Mouse (Mus musculus): ENCODE results near the gene Dnajc24.

Dnajc24 gene

DNA sequence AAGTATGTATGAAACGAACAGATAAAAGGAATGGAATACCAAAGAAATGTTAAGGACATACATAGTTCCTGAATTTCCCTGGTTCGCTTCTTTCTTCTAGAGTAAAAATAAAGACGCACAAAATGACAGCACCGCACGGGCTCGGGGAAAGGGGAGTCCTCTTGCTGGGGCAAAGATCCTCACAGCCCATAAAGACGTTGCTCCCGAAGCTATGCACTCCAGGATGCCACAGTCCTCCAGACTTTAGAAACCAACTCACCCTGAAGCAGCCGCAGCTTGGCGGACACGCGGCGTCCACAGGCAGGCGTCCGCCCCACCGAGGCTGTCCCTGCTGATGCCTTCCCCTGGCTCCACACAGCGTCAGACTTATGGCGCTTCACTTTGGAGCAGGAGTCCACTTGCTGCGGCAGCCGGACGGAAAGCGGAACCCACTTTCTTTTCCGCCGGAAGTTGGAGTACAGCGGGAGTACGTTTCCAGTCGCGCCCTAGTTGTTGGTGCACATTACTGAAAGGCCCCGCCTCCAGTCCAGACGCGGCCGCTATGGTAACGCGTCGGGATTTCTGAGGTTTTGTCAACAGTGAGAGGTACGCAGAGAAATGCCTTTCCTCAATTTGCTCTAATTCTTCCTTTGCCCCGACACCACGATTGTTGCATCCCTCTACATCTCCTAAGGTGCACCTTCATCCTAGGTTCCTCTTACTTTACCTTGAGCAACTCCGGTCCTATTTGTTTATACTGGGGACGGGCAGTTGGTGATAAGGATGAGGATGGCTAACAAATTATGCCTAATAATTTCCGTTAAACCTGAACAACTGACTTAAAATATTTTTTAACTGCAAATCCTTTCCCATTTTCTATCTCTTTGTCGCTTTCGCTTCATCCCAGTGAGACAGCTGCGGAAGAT lies at the start of gene Dnajc24:
Gene Dnajc24 (minus strand): TSS at position 715 of the 905 bp plus-strand sequence.
- DNase-seq (ENCODE audit: extremely low spot score): peak; percentile 91

DNA sequence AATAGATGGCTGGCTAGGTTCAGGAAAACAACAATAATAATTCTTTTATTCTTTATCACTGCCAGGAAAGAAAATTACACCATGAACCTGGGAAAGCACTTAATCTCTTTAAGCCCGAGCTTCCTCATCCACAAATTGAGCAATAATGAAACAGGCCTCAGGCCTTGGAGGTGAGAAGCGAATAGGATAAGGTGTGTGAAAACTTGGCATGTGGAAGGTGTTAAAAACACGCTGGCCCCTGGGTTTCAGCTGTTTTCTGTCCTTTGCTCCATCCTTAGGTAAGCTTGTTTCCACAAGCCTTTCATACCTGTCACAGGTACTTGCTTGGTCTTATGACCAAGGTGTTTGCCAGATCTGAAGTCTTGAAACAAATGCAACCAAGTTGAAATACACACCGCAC lies 43.3 kb upstream of the Dnajc24 start:
- DNase-seq (ENCODE audit: extremely low spot score): no peak

DNA sequence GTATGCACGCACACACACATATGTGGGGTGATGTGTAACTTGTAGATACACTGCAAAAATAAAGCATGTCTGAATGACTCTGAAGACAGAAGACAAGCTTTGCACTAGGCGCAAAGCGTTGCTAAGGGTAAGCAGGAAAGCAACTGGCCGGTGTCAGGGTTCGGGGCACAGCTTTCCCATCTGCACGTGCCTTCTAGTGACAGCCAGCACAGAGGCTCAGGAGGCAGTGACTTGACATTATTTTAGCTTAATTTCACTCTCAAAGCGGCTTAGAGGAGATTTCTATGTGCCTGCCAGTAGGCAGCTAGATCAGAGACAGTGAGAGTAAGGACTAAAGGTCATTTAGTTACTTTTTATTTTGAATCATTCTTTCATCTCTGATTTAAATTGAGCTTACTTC lies 39.1 kb upstream of the Dnajc24 start:
- no peak for DNase-seq (ENCODE audit: extremely low spot score)

DNA sequence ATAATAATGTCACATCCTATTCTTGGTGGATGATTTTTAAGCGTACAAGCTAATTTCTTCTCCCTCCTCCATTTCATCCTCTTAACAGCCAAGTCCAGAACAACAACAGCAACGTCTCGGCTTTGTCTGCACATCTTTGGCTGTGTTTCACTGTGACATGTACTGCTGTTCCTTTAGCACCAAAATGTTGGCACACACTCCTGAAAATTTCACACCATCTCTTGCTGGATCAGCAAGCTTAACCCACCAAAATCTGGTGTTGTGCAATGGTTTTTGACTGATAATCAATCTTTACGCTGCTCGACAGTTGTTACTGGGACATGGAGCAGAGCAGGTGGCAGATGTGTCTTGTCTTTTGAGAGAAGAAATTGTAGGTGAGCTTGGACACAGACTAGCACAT lies 38.6 kb upstream of the Dnajc24 start:
- DNase-seq (ENCODE audit: extremely low spot score): no peak

DNA sequence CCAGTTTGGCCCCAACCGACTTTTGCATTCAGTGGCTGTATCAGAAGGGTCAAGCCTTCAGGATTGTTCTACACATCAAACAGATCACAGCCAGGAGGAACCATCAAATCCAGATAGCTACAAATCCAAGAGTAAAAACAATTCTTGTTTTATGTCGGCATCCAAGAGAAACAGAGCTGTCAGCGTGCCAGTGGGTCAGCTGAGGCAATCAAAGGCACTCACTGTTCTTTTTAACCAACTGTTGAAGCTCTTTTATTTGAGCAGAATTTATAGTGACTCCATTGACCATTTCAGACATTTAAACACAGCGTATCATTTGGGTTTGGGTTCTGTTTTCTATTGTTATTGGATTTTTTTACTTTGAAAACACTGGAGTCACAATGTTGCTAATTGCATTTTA lies 34.9 kb upstream of the Dnajc24 start:
- DNase-seq (ENCODE audit: extremely low spot score): no peak

DNA sequence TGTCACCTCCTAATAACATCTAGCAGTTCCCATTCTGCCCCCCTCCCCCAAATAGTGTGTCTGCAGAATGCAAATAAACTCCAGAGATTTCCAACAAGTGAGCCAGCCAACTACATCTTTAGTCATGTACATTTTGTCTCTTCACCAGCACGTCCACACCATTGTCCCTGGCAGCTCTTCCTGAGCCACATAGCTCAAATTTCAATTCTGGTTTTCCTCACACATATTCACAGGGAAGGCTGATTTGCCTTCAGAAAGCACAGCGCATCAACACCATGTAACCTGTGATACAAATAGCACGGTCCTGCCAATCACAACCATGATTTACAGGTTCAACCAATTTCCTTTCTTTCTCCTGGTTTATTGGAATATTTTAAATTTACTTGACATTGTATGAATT lies 21.5 kb upstream of the Dnajc24 start:
- DNase-seq (ENCODE audit: extremely low spot score): no peak

DNA sequence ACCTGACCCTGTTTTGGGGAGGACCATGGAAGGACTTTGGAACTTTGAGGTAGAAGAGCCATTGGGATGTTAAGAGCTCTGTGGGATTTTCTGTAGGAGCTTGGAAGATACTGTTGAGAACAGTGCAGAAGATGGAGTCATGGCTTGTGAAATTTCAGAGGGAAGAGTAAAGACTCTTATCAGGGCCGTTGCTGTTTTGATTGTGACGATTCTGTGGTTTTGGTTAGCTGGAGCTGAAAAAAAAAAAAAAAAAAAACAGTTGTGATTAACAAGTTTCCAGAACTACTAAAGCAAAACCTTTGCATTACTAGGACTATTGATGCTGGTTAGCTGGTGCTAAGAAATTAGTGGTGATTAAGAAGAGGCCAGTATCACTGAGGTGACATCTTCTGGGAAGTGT lies 5.1 kb upstream of the Dnajc24 start:
- no peak for DNase-seq (ENCODE audit: extremely low spot score)

DNA sequence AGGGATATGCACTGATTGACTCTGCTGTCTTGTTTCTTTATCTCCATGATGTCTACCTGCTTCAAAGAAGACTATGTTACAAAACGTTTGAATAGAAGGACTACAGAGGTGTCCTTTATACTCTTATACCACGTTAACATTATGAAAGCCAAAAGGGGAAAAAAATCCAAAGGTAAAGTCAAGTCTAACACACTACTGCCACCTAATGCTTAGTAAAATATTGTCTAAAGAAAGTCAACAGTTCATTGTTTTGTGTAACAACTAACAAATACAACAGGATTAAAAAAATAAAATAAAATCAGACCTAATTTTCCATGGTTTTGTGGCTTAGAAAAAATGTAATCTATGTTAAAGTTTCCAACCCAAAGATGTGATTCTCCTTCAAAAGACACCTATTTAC lies 15.3 kb downstream of the Dnajc24 start:
- no peak for DNase-seq (ENCODE audit: extremely low spot score)

DNA sequence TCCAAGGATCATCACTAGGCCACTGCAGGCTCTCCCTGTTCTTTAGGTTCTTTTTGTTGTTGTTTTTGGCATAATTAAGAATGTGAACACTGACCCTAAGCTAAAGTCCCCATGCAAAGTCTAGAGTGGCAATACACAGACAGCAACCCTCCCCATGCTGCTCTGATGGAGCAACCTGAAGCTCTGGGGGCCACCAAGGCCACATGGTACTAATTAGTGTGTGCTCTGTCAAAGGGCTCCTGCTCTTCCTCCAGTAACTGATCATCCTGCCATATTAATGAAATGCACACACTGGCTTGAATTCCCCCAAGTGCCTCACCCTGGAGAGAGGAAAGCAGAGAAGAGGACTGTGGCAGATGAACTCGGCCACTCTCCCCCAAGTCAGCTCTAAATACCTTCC lies 16.2 kb downstream of the Dnajc24 start:
- peak; percentile 29 for DNase-seq (ENCODE audit: extremely low spot score)

DNA sequence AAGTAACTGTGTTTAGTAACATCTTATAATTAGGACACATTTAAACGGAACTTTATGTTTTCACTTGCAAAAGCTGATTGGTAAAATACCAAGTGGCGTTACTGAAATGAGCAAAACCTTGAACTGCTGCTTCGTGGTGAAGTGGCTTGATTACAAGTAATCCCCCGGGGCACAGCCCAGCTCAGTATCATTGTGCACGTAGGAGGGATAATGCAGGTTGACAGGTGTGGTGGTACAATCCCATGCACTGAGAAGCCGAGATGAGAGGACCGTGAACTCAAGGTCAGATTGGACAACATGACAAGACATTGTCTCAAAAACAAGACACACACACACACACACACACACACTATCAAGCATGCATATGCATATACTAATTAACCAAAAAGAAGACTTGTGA lies 18.1 kb downstream of the Dnajc24 start:
- DNase-seq (ENCODE audit: extremely low spot score): no peak

DNA sequence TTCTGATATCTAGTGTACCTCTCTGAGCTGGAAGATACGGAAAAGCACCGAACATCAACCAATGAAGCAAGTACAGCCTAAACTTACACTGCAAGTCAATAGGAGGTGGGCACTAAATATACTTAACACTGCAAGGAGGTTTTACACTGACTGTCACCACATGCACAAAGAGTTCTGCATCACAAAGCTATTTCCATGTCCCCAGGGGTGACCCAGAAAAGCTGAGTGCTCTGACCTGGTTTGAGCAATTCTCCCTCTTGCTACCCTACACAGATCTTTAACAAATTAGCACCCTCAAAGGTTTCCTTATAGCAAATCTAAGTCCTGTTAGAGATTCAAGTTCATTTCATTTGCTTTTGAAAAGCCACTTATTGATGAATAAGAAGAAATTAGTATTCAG lies 25.3 kb downstream of the Dnajc24 start:
- no peak for DNase-seq (ENCODE audit: extremely low spot score)

DNA sequence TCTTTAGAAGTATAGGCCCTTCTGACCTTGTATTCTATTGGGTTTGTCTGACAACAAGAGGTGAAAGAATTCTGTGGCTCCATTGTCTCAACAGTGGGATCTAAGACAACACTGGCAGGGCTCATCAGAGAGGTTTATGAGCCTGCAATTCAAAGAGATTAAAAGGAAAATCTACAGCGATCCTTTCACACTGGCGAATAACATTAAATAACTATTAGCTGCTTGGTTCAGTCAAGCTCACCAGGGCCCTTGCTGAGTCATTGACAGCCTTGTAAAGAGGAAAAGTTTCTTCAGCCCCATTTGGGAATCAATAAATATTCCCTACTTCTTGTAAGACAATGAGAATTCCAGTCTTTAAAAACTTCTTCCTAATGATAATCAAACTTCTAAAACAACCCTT lies 29.4 kb downstream of the Dnajc24 start:
- DNase-seq (ENCODE audit: extremely low spot score): peak; percentile 19

DNA sequence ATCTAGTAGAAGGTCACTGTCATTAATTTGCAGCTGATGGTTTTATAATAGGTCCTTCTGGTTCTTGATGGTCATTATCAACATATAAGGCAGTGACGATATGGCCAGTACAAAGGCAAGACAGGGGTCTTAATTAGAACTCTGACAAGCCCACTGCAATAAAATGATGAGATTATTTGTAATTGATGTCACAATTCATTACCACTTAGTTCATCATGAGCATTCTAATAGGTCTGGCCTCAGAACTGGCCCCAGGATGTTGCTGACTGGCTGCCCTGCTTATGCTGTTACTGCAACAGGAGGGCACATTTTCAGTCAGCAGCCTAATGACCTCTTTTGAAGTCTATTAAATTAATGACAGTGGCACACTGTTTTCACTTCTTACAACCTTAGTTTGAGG lies 39.9 kb downstream of the Dnajc24 start:
- no peak for DNase-seq (ENCODE audit: extremely low spot score)

DNA sequence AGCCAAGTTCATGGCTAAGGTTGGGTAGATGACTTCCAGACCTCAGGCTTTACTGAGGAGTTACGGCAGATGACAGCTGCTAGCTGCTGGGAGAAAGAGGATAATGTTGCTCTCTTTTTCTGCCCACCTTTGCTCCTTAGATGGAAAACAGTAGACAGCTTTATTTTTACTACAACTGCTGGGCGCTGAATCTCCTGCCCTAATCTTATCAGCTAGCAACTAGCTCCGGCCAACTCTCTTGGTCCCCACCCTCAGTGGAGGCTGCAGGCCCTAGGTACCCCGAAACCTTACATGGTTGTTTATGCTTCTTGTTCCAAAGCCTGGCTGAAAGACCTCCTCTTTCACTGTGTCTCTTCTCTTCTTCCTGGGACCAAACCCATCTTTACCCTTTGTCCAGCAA lies 49.5 kb downstream of the Dnajc24 start:
- no peak for DNase-seq (ENCODE audit: extremely low spot score)

DNA sequence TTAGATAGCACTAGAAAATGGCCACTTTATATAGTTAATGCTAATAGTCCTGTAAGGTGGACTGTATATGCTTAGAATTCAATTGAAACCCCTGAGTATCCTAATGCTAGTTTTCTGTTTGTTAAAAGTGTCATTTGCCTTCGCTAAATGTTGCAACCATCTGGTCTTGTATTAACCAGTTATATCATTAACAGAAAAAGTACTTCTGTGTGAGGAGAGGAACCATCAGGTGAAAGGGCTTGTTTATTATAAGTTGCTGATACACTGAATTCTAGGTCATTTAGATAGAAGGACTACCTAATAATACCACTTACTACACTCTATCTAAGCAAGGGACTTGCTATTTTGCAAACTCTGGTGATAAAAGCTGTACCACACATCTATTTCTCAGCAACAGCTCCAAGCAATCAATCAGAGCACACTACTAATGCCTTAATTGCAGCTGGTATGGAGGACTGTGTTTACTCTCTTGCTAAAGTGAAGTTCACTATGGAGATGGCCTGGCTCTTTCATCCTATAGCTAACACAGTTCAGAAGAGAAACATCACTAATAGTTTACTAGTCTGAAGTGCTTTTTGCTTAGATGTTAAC lies 51.9 kb downstream of the Dnajc24 start:
- DNase-seq (ENCODE audit: extremely low spot score): no peak

DNA sequence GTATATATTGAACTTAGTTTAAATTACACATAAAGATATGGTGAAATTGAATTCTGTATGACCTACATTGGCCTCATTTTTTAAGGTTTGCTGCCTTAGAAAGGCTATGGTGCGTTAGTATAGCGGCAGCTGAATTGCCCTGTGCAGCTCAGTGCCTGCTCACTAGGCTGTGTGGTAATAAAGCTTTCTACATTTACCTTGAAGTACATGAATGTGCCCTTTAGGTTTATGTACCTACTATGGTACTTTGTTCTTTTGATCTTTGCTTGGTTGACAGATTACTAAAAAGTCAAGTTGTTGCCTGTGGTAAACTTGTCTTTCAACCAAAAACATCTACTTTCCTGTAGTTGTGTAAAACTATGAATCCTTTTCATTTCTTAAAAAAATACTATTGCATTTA lies 53.2 kb downstream of the Dnajc24 start:
- DNase-seq (ENCODE audit: extremely low spot score): no peak

DNA sequence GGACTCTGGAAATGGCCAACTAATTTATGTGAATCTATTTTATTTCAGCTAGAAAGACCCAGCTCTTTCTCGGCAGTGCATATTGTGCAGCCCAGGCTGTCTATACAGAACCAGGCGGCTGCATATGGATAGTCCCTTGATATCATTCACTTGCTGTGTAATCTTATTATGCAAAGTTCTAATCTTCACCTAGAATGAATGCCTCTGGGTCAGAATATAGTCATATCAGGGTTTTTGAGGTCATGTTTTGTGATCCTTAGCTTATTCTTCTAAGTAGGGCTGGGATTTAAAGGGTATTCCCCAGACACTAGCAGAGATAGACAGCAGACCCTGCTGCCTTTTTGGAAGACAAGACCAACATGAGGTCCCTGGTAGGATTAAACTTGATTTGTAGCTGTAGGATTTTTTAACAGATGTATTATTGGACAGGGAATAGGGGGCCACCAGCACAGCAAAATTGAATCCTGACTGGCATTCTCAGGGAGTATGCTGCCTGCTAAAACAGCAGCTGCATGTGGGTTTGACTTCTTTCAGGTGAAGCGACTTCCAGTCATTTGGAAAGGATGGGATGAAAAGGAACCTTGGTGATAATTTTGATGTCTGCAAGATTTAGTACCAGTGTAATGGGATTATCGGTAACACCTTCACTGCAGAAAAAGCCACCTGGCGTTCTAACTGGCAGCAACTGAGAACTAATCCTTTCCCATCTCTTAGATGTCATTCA lies 85.6 kb downstream of the Dnajc24 start:
- no peak for DNase-seq (ENCODE audit: extremely low spot score)

All from embryo, embryonic 9.5 days (tissue).